Mouse (Mus musculus) G1E (cell line): Measurements from ENCODE around the gene Vps37b.

Source experiments
- CTCF ChIP-seq: IDR thresholded peaks from 2 replicates; pipeline ENCODE4 v1.5.1; 2012; ENCODE audit warnings: low read depth, low read length, inconsistent platforms, mixed read lengths
- GATA2 ChIP-seq: IDR thresholded peaks from 2 replicates; pipeline ENCODE4 v1.6.1; 2012; ENCODE audit warnings: low read depth, low read length, inconsistent platforms, borderline replicate concordance
- TAL1 ChIP-seq: conservative IDR thresholded peaks from 2 replicates; pipeline ENCODE4 v1.6.1; 2012; ENCODE audit warnings: low read depth, low read length, inconsistent platforms, mixed read lengths

DNA sequence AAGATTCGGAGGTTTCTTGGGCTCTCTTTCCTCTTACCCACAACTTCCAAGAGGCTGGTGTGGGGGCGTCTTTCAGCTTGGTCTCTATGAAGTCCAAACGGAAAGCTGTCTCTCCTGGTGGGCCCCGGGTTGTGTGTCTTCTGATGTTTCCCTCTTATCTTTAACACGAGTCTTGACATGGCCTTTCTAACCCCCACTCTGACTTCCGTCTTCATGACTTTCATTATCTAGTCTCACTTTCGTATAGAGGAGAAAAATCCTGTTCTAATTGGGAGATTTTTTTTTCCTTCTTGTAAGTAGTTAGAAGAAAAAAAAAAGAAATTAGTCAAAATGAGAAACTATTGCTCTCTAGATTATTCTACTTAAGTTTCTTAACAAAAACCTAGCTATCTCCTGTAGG, 9.7 kb downstream of the Vps37b start:
- no peak for TF ChIP-seq CTCF
- TF ChIP-seq TAL1: no peak
- TF ChIP-seq GATA2: no peak
